Mouse (Mus musculus) limb, embryonic 14.5 days (tissue): ENCODE measurements at regions not wholly inside any gene's neighbourhood (a gene's known extent, or its start where the extent isn't known, plus 50 kb on each side); places are given as distances from the start of the nearest gene placed in this dataset.

Experiments used
- ATAC-seq: fragments of 200-750 bp; cut with Nextera tagmentation; 2 replicates; pipeline ENCODE4 v1.8.0; 2017; ENCODE audit warnings: low read depth, moderate number of reproducible peaks, moderate TSS enrichment; ENCODE audit not compliant: low FRiP score
- DNase-seq: peaks from one replicate; pipeline ENCODE4 v3.0.0-alpha.2; 2015; ENCODE audit warnings: low spot score
- H3K27ac ChIP-seq: fragments of 300-500 bp; sonication (generic); replicated peaks from 2 replicates; pipeline ENCODE4 v1.5.1; 2014; ENCODE audit warnings: low read depth, mild to moderate bottlenecking, low read length, moderate library complexity, mixed read lengths
- H3K27me3 ChIP-seq: fragments of 300-500 bp; sonication (generic); 2 replicates; pipeline ENCODE4 v1.6.1; 2014; ENCODE audit warnings: low read length, mixed read lengths; ENCODE audit not compliant: control insufficient read depth, insufficient read depth
- H3K36me3 ChIP-seq: fragments of 300-500 bp; sonication (generic); 2 replicates; pipeline ENCODE4 v1.6.1; 2014; ENCODE audit warnings: mild to moderate bottlenecking, low read length, moderate library complexity, mixed read lengths; ENCODE audit not compliant: control insufficient read depth, insufficient read depth
- H3K4me1 ChIP-seq: fragments of 300-500 bp; sonication (generic); 2 replicates; pipeline ENCODE4 v1.6.1; 2014; ENCODE audit warnings: antibody characterized with exemption, low read length, mixed read lengths; ENCODE audit not compliant: control insufficient read depth, insufficient read depth
- H3K4me2 ChIP-seq: fragments of 300-500 bp; sonication (generic); replicated peaks from 2 replicates; pipeline ENCODE4 v1.6.1; 2014; ENCODE audit warnings: low read depth, mild to moderate bottlenecking, low read length, moderate library complexity; ENCODE audit not compliant: severe bottlenecking
- H3K4me3 ChIP-seq: fragments of 300-500 bp; sonication (generic); replicated peaks from 2 replicates; pipeline ENCODE4 v1.5.1; 2014; ENCODE audit warnings: low read length
- H3K9ac ChIP-seq: fragments of 300-500 bp; sonication (generic); 2 replicates; pipeline ENCODE4 v1.6.1; 2014; ENCODE audit warnings: mild to moderate bottlenecking, low read depth, low read length, moderate library complexity; ENCODE audit not compliant: severe bottlenecking
- H3K9me3 ChIP-seq: fragments of 300-500 bp; sonication (generic); 2 replicates; pipeline ENCODE4 v1.6.1; 2016; ENCODE audit warnings: low read length; ENCODE audit not compliant: control insufficient read depth
- POLR2A ChIP-seq: fragments of 200-500 bp; IDR thresholded peaks from 2 replicates; pipeline ENCODE4 v1.8.0; 2012; ENCODE audit warnings: inconsistent platforms, mild to moderate bottlenecking, moderate library complexity, borderline replicate concordance; ENCODE audit not compliant: insufficient read depth, insufficient read length; ENCODE audit errors: extremely low read depth
- WGBS: fragments of 180-500 bp; shearing (Covaris S2); extraction: QIAGEN DNeasy Blood & Tissue Kit; methylation state at CpG from one replicate; pipeline ENCODE4 v1.1.7; 2014; 5-methylcytosine and 5-hydroxymethylcytosine counted together

GRCm38 (mm10) chr9:92661938-92662337, 119.9 kb downstream of the Plod2 start:
- H3K36me3 ChIP-seq, result no peaks in the 10 kb centered on the region
- DNase-seq, result peak; percentile 17
- no peaks in the 10 kb centered on the region for H3K9me3 ChIP-seq
- H3K27me3 ChIP-seq, result no peaks in the 10 kb centered on the region
- no peak overlapping the region for H3K4me2 ChIP-seq
- ATAC-seq, result peak; percentile 86
- no peak overlapping the region for H3K4me3 ChIP-seq
- H3K4me1 ChIP-seq, result no peaks in the 10 kb centered on the region
- 36% methylated on average over 2 of the region's 2 CpGs for WGBS
- no peak overlapping the region for H3K27ac ChIP-seq
- TF ChIP-seq POLR2A, result no peak
- no peak overlapping the region for H3K9ac ChIP-seq

GRCm38 (mm10) chr9:92667361-92667881, 125.4 kb downstream of the Plod2 start:
- WGBS, result 25% methylated on average over 1 of the region's 1 CpGs
- H3K27ac ChIP-seq, result no peak overlapping the region
- TF ChIP-seq POLR2A, result no peak
- H3K36me3 ChIP-seq, result no peaks in the 10 kb centered on the region
- no peaks in the 10 kb centered on the region for H3K27me3 ChIP-seq
- H3K9ac ChIP-seq, result no peak overlapping the region
- H3K4me3 ChIP-seq, result no peak overlapping the region
- no peak for DNase-seq
- H3K4me2 ChIP-seq, result no peak overlapping the region
- no peaks in the 10 kb centered on the region for H3K9me3 ChIP-seq
- no peak for ATAC-seq
- H3K4me1 ChIP-seq, result no peaks in the 10 kb centered on the region

GRCm38 (mm10) chr9:92671966-92672365, 129.9 kb downstream of the Plod2 start:
- no peak for TF ChIP-seq POLR2A
- Histone ChIP-seq H3K27me3 (no peaks in the 10 kb centered on the region), H3K9me3 (no peaks in the 10 kb centered on the region), H3K4me1 (no peaks in the 10 kb centered on the region), H3K9ac (no peak overlapping the region), H3K4me3 (no peak overlapping the region), H3K27ac (no peak overlapping the region), H3K36me3 (no peaks in the 10 kb centered on the region), H3K4me2 (no peak overlapping the region)
- DNase-seq (no peak), ATAC-seq (no peak)
- WGBS, result 78% methylated on average over 3 of the region's 3 CpGs

- no peak overlapping the region for H3K27ac ChIP-seq
- H3K4me2 ChIP-seq, result no peak overlapping the region
- H3K9me3 ChIP-seq, result no peaks in the 10 kb centered on the region
- H3K36me3 ChIP-seq, result no peaks in the 10 kb centered on the region
- TF ChIP-seq POLR2A, result no peak
- DNase-seq (no peak), ATAC-seq (no peak)
- H3K4me3 ChIP-seq, result no peak overlapping the region
- H3K4me1 ChIP-seq, result no peaks in the 10 kb centered on the region
- WGBS, result 71% methylated on average over 6 of the region's 6 CpGs
- no peak overlapping the region for H3K9ac ChIP-seq
- no peaks in the 10 kb centered on the region for H3K27me3 ChIP-seq
Measured at GRCm38 (mm10) chr9:92694361-92695016, 152.5 kb downstream of the Plod2 start.

- Histone ChIP-seq H3K4me3 (no peak overlapping the region), H3K27ac (no peak overlapping the region), H3K4me2 (no peak overlapping the region), H3K9ac (no peak overlapping the region), H3K27me3 (no peaks in the 10 kb centered on the region), H3K36me3 (no peaks in the 10 kb centered on the region), H3K9me3 (no peaks in the 10 kb centered on the region), H3K4me1 (no peaks in the 10 kb centered on the region)
- no peak for TF ChIP-seq POLR2A
- ATAC-seq (no peak), DNase-seq (no peak)
- WGBS, result 49% methylated on average over 3 of the region's 3 CpGs
Measured at GRCm38 (mm10) chr9:92697971-92698370, 155.9 kb downstream of the Plod2 start.
